Mouse (Mus musculus) liver, embryonic 14.5 days (tissue): ENCODE data around the gene Ckap2l. TPM values are rescaled to one million over a fixed set of nuclear protein-coding genes. Genes with fewer than 3 reads are reported as not detected.

Source experiments
- ATAC-seq: fragments of 200-750 bp; cut with Nextera tagmentation; 2 replicates; pipeline ENCODE4 v1.8.0; 2017; ENCODE audit warnings: moderate number of reproducible peaks, mild to moderate bottlenecking, moderate library complexity; ENCODE audit not compliant: insufficient read depth
- DNase-seq, 3 experiments: peaks; one replicate each; pipeline ENCODE4 v3.0.0-alpha.2; 2012 to 2013; ENCODE audit warnings: low read depth in 3 of 3, low spot score in 3 of 3
- H3K27ac ChIP-seq: fragments of 300-500 bp; sonication (generic); 2 replicates; pipeline ENCODE4 v1.5.1; 2014; ENCODE audit warnings: moderate library complexity, mild to moderate bottlenecking, control low read depth, inconsistent platforms
- H3K27me3 ChIP-seq: fragments of 300-500 bp; sonication (generic); 2 replicates; pipeline ENCODE4 v1.6.1; 2014; ENCODE audit warnings: mild to moderate bottlenecking, low read length, moderate library complexity; ENCODE audit not compliant: control insufficient read depth, insufficient read depth
- H3K36me3 ChIP-seq: fragments of 300-500 bp; sonication (generic); replicated peaks from 2 replicates; pipeline ENCODE4 v1.6.1; 2014; ENCODE audit warnings: low read depth; ENCODE audit not compliant: control insufficient read depth, insufficient read depth
- H3K4me1 ChIP-seq, 2 experiments: fragments of 200-500 bp in 1 of 2; fragments of 300-500 bp in 1 of 2; sonication (generic) in 1 of 2; replicated peaks; 2 replicates each; pipeline ENCODE4 v1.6.1; 2012 to 2014; ENCODE audit warnings: antibody characterized with exemption in 1 of 2, inconsistent platforms in 1 of 2, low read length in 1 of 2; ENCODE audit not compliant: control insufficient read depth in 2 of 2, insufficient read depth in 2 of 2
- H3K4me2 ChIP-seq: fragments of 300-500 bp; sonication (generic); 2 replicates; pipeline ENCODE4 v1.6.1; 2014; ENCODE audit warnings: low read depth, mild to moderate bottlenecking, control low read depth, moderate library complexity
- H3K4me3 ChIP-seq, 2 experiments: fragments of 200-500 bp in 1 of 2; fragments of 300-500 bp in 1 of 2; sonication (generic) in 1 of 2; 2 replicates each; pipeline ENCODE4 v1.5.1; 2012 to 2014; ENCODE audit warnings: low read depth in 2 of 2, low read length in 2 of 2, mild to moderate bottlenecking in 2 of 2, control low read depth in 1 of 2, inconsistent platforms in 1 of 2, moderate library complexity in 1 of 2; ENCODE audit not compliant: insufficient read depth in 1 of 2
- H3K9ac ChIP-seq: fragments of 300-500 bp; sonication (generic); replicated peaks from 2 replicates; pipeline ENCODE4 v1.6.1; 2014; ENCODE audit warnings: mild to moderate bottlenecking, control low read depth, moderate library complexity
- H3K9me3 ChIP-seq: fragments of 300-500 bp; sonication (generic); 2 replicates; pipeline ENCODE4 v1.6.1; 2016; ENCODE audit warnings: low read length, mixed read lengths; ENCODE audit not compliant: control insufficient read depth
- CTCF ChIP-seq: IDR thresholded peaks from 2 replicates; pipeline ENCODE4 v1.5.1; 2016; ENCODE audit warnings: antibody characterized with exemption, low read depth, control low read depth
- EP300 ChIP-seq: IDR thresholded peaks from 2 replicates; pipeline ENCODE4 v1.6.1; 2016; ENCODE audit warnings: antibody characterized with exemption, low read depth
- WGBS: fragments of 180-500 bp; shearing (Covaris S2); extraction: QIAGEN DNeasy Blood & Tissue Kit; methylation state at CpG from one replicate; pipeline ENCODE4 v1.1.7; 2014; ENCODE audit not compliant: insufficient replicate concordance; 5-methylcytosine and 5-hydroxymethylcytosine counted together
- polyA plus RNA-seq, 2 experiments: library from polyadenylated mRNA; depleted of rRNA in 1 of 2; stranded (reverse) in 1 of 2; unstranded in 1 of 2; fragments of >200 nt; fragmentation: Nextera tagmentation in 1 of 2; extraction: Ambion mirVana in 1 of 2; gene quantifications; 2 replicates each; pipeline versions ENCODE4 v1.2.1 to v1.2.3; 2012 to 2014

The Ckap2l gene
- polyA plus RNA-seq, 2 experiments = 11.0 to 39.3 TPM

DNA sequence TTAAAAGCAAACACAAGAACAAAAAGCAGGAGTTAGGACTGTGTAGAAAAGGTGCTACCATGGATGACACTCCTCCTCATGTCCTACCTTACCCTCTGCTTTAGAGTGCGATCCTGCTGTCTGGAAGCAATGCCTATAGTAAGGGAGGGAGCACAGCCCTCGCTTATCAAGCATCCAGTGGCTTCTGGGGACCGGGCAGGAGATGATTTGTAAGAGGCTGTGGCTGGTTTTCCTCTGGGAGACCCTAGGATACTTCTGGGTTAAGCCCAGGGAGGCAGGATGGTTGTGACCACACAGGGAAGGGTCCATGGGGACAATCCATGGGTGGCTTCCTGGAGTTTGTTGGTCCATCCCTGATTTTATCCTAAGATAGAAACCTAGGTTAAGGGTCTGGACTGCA is 36.4 kb downstream of the Ckap2l start:
- no peak for TF ChIP-seq CTCF
- TF ChIP-seq EP300 = no peak
- DNase-seq (no peak), ATAC-seq (no peak)
- whole genome bisulfite sequencing = 62% methylated on average over 3 of the region's 3 CpGs
- peaks cover 7 to 26% of the 10 kb centered on the region in 2 experiments for H3K4me1 ChIP-seq
- no peaks in the 10 kb centered on the region for H3K27me3 ChIP-seq
- no peak overlapping the region for H3K4me3 ChIP-seq
- H3K9me3 ChIP-seq = no peaks in the 10 kb centered on the region
- H3K9ac ChIP-seq = no peak overlapping the region
- no peak overlapping the region for H3K4me2 ChIP-seq
- no peak overlapping the region for H3K27ac ChIP-seq
- no peaks in the 10 kb centered on the region for H3K36me3 ChIP-seq

DNA sequence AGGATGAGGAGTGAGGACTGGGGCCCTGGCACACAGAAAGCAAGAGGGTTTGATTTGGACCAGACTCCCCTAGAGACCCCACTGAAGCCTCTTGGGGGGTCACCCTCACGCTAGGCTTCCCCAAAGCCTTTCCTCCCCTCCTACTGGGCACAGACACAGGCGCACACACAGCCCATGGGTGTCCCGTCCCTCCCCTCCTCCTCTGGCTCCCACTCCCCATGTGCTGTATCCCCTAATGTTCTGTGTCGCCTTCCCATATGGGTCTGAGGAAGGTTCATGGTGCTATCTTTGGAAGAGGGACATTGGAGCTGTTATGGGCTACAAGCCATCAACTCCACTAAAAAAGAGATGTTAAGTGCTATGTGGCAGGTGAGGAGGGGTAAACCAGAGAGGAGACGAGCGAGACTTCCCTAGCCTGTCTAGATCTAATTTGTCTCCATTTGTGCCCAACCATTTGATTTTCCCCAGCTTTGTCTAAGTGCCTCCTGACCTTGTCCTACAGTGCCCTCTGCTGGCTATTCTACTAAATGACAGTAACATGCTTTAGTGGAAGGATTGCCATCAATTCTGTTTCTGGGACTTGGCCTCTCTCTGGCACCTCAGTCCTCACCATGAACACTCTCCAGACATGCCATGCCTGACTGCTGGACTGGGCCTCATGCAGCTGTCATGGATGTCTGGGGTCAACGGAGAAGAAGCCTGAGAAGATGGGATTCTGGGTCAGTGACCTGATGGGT is 38.4 kb downstream of the Ckap2l start:
- H3K27ac ChIP-seq = no peak overlapping the region
- peaks cover 7 to 28% of the 10 kb centered on the region in 2 experiments for H3K4me1 ChIP-seq
- WGBS = 37% methylated on average over 7 of the region's 7 CpGs

DNA sequence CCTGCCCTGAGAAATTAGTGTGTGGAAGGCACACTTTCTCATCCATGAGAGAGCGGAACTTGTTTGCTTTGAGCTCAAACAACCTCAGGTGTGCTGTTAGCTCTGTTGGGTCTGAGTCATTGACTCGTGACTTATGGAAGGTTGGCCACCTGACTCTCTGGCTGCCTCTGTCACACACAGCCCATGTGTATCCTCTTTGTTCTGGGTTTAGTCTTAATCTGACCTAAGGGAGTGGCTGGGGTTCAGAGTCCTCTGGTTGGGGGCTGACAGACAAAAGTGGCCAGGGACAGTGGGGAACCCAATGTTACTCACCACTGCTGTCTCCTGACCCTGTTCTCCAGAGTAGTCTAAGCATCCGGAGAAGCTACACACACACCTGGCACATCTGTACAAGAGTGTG is 39.0 kb downstream of the Ckap2l start:
- no peak for DNase-seq
- H3K27ac ChIP-seq = no peak overlapping the region
- 73% methylated on average over 3 of the region's 3 CpGs for WGBS

More for the DNA sequence above, 38.4 kb downstream of the Ckap2l start:
- no peak overlapping the region for H3K4me2 ChIP-seq
- ATAC-seq = peak; percentile 35
- H3K9me3 ChIP-seq = no peaks in the 10 kb centered on the region
- DNase-seq = peak; percentile 71 to 75 (median 73)
- no peak overlapping the region for H3K4me3 ChIP-seq
- no peaks in the 10 kb centered on the region for H3K36me3 ChIP-seq
- no peak overlapping the region for H3K9ac ChIP-seq
- TF ChIP-seq EP300 = peak; percentile 42; the same call in 1 of the 2 replicates
- TF ChIP-seq CTCF = peak; percentile 95
- no peaks in the 10 kb centered on the region for H3K27me3 ChIP-seq

DNA sequence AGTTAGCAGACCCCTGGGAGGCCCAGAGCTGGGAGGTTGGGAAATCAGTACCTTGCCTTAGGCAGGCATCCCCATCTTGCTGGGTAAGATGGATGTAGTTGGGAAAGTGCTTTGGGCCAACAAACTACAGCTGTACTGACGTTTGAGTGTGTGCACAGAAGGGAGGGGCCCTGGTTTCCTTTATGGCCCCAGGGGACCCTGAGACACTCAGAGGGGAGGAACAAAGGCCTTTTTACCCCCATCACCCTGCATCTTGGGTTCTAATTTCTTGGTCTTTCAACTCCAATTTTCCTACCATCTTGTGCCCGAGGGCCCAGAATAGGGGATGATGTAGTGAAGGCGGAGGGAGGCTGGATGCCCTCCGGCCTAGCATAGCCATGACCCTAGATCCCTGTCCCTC is 41.0 kb downstream of the Ckap2l start:
- Histone ChIP-seq H3K36me3 (no peaks in the 10 kb centered on the region), H3K4me3 (no peak overlapping the region), H3K4me1 (peaks cover 3 to 9% of the 10 kb centered on the region in 2 experiments; a peak in 3 of 4 replicates), H3K27ac (no peak overlapping the region), H3K4me2 (no peak overlapping the region), H3K9ac (no peak overlapping the region), H3K27me3 (no peaks in the 10 kb centered on the region), H3K9me3 (no peaks in the 10 kb centered on the region)
- no peak for DNase-seq
- 78% methylated on average over 4 of the region's 4 CpGs for WGBS
- ATAC-seq = no peak
- TF ChIP-seq CTCF (no peak), EP300 (no peak)

More for the DNA sequence above, 39.0 kb downstream of the Ckap2l start:
- H3K9ac ChIP-seq = no peak overlapping the region
- no peaks in the 10 kb centered on the region for H3K27me3 ChIP-seq
- H3K4me2 ChIP-seq = no peak overlapping the region
- TF ChIP-seq EP300 = no peak
- TF ChIP-seq CTCF = no peak
- H3K36me3 ChIP-seq = no peaks in the 10 kb centered on the region
- no peak overlapping the region for H3K4me3 ChIP-seq
- H3K9me3 ChIP-seq = no peaks in the 10 kb centered on the region
- no peak for ATAC-seq
- peaks cover 7 to 23% of the 10 kb centered on the region in 2 experiments; a peak in 3 of 4 replicates for H3K4me1 ChIP-seq

DNA sequence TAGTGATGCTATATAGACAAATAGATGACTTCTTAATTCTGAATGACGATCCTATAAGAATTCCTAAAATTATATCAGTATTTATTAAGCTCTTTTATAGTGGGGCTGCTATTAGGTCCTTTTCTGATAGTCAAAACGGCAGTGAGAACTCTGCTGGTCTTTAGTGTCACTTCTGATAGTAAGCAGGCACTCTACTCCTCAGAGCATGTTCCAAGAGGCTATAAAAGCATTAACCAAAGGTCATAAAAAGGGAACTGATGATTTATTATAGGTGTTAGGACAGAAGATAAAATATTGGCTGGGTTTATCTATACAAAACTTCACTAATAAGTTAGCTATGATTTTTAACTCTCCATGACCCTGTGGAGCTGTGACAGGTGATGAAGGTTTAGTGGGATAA is 42.9 kb downstream of the Ckap2l start:
- H3K27me3 ChIP-seq = no peaks in the 10 kb centered on the region
- H3K9me3 ChIP-seq = no peaks in the 10 kb centered on the region
- TF ChIP-seq EP300 = no peak
- TF ChIP-seq CTCF = no peak
- no peak overlapping the region for H3K27ac ChIP-seq
- no peak overlapping the region for H3K4me2 ChIP-seq
- no peak for DNase-seq
- no peaks in the 10 kb centered on the region for H3K36me3 ChIP-seq
- H3K4me3 ChIP-seq = no peak overlapping the region
- peaks cover 3 to 9% of the 10 kb centered on the region in 2 experiments; a peak in 3 of 4 replicates for H3K4me1 ChIP-seq
- no peak for ATAC-seq
- 60% methylated on average over 2 of the region's 2 CpGs for WGBS
- H3K9ac ChIP-seq = no peak overlapping the region
